16 mouse cellular contexts compared by ENCODE assay signal in the genomic region with DNA sequence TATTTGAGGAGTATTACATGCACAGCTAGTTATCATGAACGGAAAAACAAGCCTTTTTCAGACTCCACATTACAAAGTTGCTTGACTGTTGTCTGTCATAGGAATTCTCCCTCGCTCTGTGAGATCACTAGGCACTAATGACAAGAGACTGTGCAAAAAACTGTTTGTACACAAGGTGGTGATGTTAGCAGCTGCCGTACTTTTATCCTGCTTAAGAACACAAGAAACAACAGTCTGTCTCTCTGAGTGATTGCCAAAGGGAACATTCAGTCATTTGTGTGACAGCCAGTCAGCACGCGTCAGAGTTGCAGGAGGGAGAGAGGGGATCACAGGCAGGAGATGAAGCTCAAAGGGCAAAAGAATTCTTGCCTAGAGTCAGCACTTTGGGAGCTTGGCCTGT.
A peak's percentile ranks its signal among the peaks of the same experiment; 100 is the strongest.
DNase-seq lines count a peak whose midpoint lies in the region; ATAC-seq lines count a peak whose summit lies in the region.
"Had no signal": no experiment of that assay in that cellular context is flagged by ENCODE, and none has a peak within 500 bp of the region (broad histone marks: within the 10 kb centered on the region; RNA-seq: fewer than 3 reads in every experiment).

No protein-coding gene starts in this region.

- H3K9me3 ChIP-seq in forebrain, embryonic 14.5 days (replicated peaks; ENCODE audit: control insufficient read depth, low read length): 0 out of 2 replicates have a peak, but pooled peaks cover 3% of the 10 kb centered on the region
- no peaks in the 10 kb centered on the region; the same call in 1 of the 2 replicates for H3K9me3 ChIP-seq in forebrain, embryonic 11.5 days (ENCODE audit: control insufficient read depth, low read length)
- H3K9me3 ChIP-seq: limb, embryonic 15.5 days had no signal

- H3K27me3 ChIP-seq in forebrain, embryonic 14.5 days (replicated peaks; ENCODE audit: control insufficient read depth, insufficient read depth, low read length): no peaks in the 10 kb centered on the region
- no peaks in the 10 kb centered on the region for H3K27me3 ChIP-seq in forebrain, embryonic 11.5 days (ENCODE audit: control insufficient read depth, insufficient read depth, low read length)

- no peak overlapping the region for H3K9ac ChIP-seq in forebrain, embryonic 14.5 days (ENCODE audit: low read length)
- H3K9ac ChIP-seq in forebrain, embryonic 11.5 days (ENCODE audit: low read length): no peak overlapping the region
- H3K9ac ChIP-seq: limb, embryonic 15.5 days; neural tube, embryonic 13.5 days had no signal

- no peak overlapping the region for H3K4me3 ChIP-seq in forebrain, embryonic 14.5 days (ENCODE audit: low read depth, low read length)
- H3K4me3 ChIP-seq in forebrain, embryonic 11.5 days (ENCODE audit: low read depth, low read length): no peak overlapping the region
- H3K4me3 ChIP-seq: limb, embryonic 15.5 days; neural tube, embryonic 13.5 days had no signal

- ATAC-seq in forebrain, embryonic 14.5 days: peak; percentile 38; the same call in 1 of the 2 replicates
- ATAC-seq in forebrain, embryonic 11.5 days (replicated peaks; ENCODE audit: low FRiP score): no peak

- H3K4me2 ChIP-seq in forebrain, embryonic 14.5 days (ENCODE audit: low read length): no peak overlapping the region
- H3K4me2 ChIP-seq in forebrain, embryonic 11.5 days (ENCODE audit: low read depth, low read length, severe bottlenecking): no peak overlapping the region
- H3K4me2 ChIP-seq: heart, embryonic 11.5 days; limb, embryonic 15.5 days; neural tube, embryonic 13.5 days had no signal

- no peak overlapping the region for H3K27ac ChIP-seq in forebrain, embryonic 14.5 days (ENCODE audit: low read depth, low read length)
- H3K27ac ChIP-seq in forebrain, embryonic 11.5 days (ENCODE audit: low read depth, low read length): no peak overlapping the region
- H3K27ac ChIP-seq: limb, embryonic 15.5 days; macrophage; neural tube, embryonic 13.5 days had no signal

- no peaks in the 10 kb centered on the region for H3K36me3 ChIP-seq in forebrain, embryonic 14.5 days (ENCODE audit: control insufficient read depth, insufficient read depth, low read length)
- H3K36me3 ChIP-seq in forebrain, embryonic 11.5 days (ENCODE audit: control insufficient read depth, insufficient read depth, low read length): no peaks in the 10 kb centered on the region
- H3K36me3 ChIP-seq: limb, embryonic 15.5 days; neural tube, embryonic 13.5 days had no signal

- WGBS in forebrain, embryonic 14.5 days: 17% methylated on average over 5 of the region's 5 CpGs
- WGBS in forebrain, embryonic 11.5 days: 48% methylated on average over 5 of the region's 5 CpGs

- DNase-seq in forebrain, embryonic 14.5 days (ENCODE audit: low spot score): peak; percentile 79
- no peak for DNase-seq in forebrain, embryonic 11.5 days (ENCODE audit: low spot score)
- DNase-seq in layer of hippocampus, adult 11-12 months (ENCODE audit: low spot score): peak; percentile 5
- DNase-seq in layer of hippocampus, postnatal 25 days (ENCODE audit: extremely low spot score in 1 of 2, low spot score in 1 of 2): no peak
- DNase-seq in Muller cell, postnatal 12 days (ENCODE audit: inconsistent ontology term): peak; percentile 36
- DNase-seq in layer of hippocampus, adult 9-10 months (ENCODE audit: low spot score): peak; percentile 16
- DNase-seq in adrenal gland, adult 8-10 months: no peak
- DNase-seq in thymus, postnatal 14 days: no peak
- DNase-seq: cerebellum, adult 11-12 months; gastrocnemius, postnatal 14 days; lung, adult 2 months; thymus, adult 18-20 months had no signal

- H3K4me1 ChIP-seq in forebrain, embryonic 14.5 days (ENCODE audit: control insufficient read depth, insufficient read depth, low read length): peaks cover 10% of the 10 kb centered on the region; the same call in 1 of the 2 replicates
- H3K4me1 ChIP-seq in forebrain, embryonic 11.5 days (replicated peaks; ENCODE audit: control insufficient read depth, insufficient read depth, low read length): peaks cover 2% of the 10 kb centered on the region; the same call in 1 of the 2 replicates
- H3K4me1 ChIP-seq: limb, embryonic 15.5 days had no signal

Comparison
In these comparisons a context has a peak if more than half of its experiments do, and no peak if none do; other contexts are left out.
1. DNase-seq: peak in forebrain, embryonic 14.5 days (single experiment), layer of hippocampus, adult 11-12 months (single experiment), Muller cell, postnatal 12 days (single experiment) and layer of hippocampus, adult 9-10 months (single experiment); none in forebrain, embryonic 11.5 days (single experiment), layer of hippocampus, postnatal 25 days (0 of 2), adrenal gland, adult 8-10 months (single experiment) and thymus, postnatal 14 days (single experiment).